Mouse (Mus musculus) forebrain, embryonic 14.5 days (tissue): ENCODE results near the gene Tiparp. TPM values are rescaled to one million over a fixed set of nuclear protein-coding genes. Genes with fewer than 3 reads are reported as not detected.

Experiments used
- ATAC-seq: fragments of 200-750 bp; cut with Nextera tagmentation; 2 replicates; pipeline ENCODE4 v1.8.0; 2017; ENCODE audit warnings: mild to moderate bottlenecking, moderate library complexity
- DNase-seq: peaks from one replicate; pipeline ENCODE4 v3.0.0-alpha.2; 2015; ENCODE audit warnings: low spot score
- H3K27ac ChIP-seq: fragments of 300-500 bp; sonication (generic); 2 replicates; pipeline ENCODE4 v1.5.1; 2014; ENCODE audit warnings: low read depth, mild to moderate bottlenecking, control low read depth, low read length, moderate library complexity
- H3K27me3 ChIP-seq: fragments of 300-500 bp; sonication (generic); replicated peaks from 2 replicates; pipeline ENCODE4 v1.6.1; 2014; ENCODE audit warnings: low read length, control low read depth, mixed read lengths; ENCODE audit not compliant: control insufficient read depth, insufficient read depth
- H3K36me3 ChIP-seq: fragments of 300-500 bp; sonication (generic); 2 replicates; pipeline ENCODE4 v1.6.1; 2014; ENCODE audit warnings: low read length, control low read depth; ENCODE audit not compliant: control insufficient read depth, insufficient read depth
- H3K4me1 ChIP-seq: fragments of 300-500 bp; sonication (generic); 2 replicates; pipeline ENCODE4 v1.6.1; 2014; ENCODE audit warnings: antibody characterized with exemption, low read length, control low read depth; ENCODE audit not compliant: control insufficient read depth, insufficient read depth
- H3K4me2 ChIP-seq: fragments of 300-500 bp; sonication (generic); 2 replicates; pipeline ENCODE4 v1.6.1; 2014; ENCODE audit warnings: mild to moderate bottlenecking, control low read depth, low read length
- H3K4me3 ChIP-seq: fragments of 300-500 bp; sonication (generic); 2 replicates; pipeline ENCODE4 v1.5.1; 2014; ENCODE audit warnings: low read depth, low read length, control low read depth
- H3K9ac ChIP-seq: fragments of 300-500 bp; sonication (generic); 2 replicates; pipeline ENCODE4 v1.6.1; 2014; ENCODE audit warnings: mild to moderate bottlenecking, low read length, control low read depth, moderate library complexity
- H3K9me3 ChIP-seq: fragments of 300-500 bp; sonication (generic); replicated peaks from 2 replicates; pipeline ENCODE4 v1.6.1; 2016; ENCODE audit warnings: low read length, control low read depth, mixed read lengths; ENCODE audit not compliant: control insufficient read depth
- WGBS: fragments of 180-500 bp; shearing (Covaris S2); extraction: QIAGEN DNeasy Blood & Tissue Kit; methylation state at CpG from one replicate; pipeline ENCODE4 v1.1.7; 2014; 5-methylcytosine and 5-hydroxymethylcytosine counted together
- polyA plus RNA-seq: library from polyadenylated mRNA; unstranded; fragments of >200 nt; fragmentation: Nextera tagmentation; extraction: Ambion mirVana; gene quantifications from 2 replicates; pipeline ENCODE4 v1.2.1, GENCODE M21; 2014

The Tiparp gene
- polyA plus RNA-seq, 1 experiment from 2014 or later, result 36.0 TPM

- H3K4me1 ChIP-seq, result peaks cover 3% of the 10 kb centered on the region; the same call in 1 of the 2 replicates
- ATAC-seq (no peak), DNase-seq (no peak)
- no peaks in the 10 kb centered on the region for H3K36me3 ChIP-seq
- H3K4me3 ChIP-seq, result no peak overlapping the region
- no peak overlapping the region for H3K4me2 ChIP-seq
- H3K27me3 ChIP-seq, result no peaks in the 10 kb centered on the region
- no peak overlapping the region for H3K27ac ChIP-seq
- no peak overlapping the region for H3K9ac ChIP-seq
- WGBS, result 78% methylated on average over 3 of the region's 3 CpGs
- H3K9me3 ChIP-seq, result no peaks in the 10 kb centered on the region
Observed at GRCm38 (mm10) chr3:65525731-65526130, 2.5 kb upstream of the Tiparp start.

- no peaks in the 10 kb centered on the region for H3K9me3 ChIP-seq
- 28% methylated on average over 3 of the region's 3 CpGs for WGBS
- ATAC-seq (no peak), DNase-seq (no peak)
- H3K27me3 ChIP-seq, result no peaks in the 10 kb centered on the region
- peak overlapping the region; percentile 94 for H3K9ac ChIP-seq
- peak overlapping the region; percentile 89 for H3K4me3 ChIP-seq
- peak overlapping the region; percentile 77 for H3K4me2 ChIP-seq
- H3K27ac ChIP-seq, result peak overlapping the region; percentile 99
- H3K36me3 ChIP-seq, result 0 out of 2 replicates have a peak, but pooled peaks cover 3% of the 10 kb centered on the region
- H3K4me1 ChIP-seq, result peaks cover 3% of the 10 kb centered on the region; the same call in 1 of the 2 replicates
Observed at GRCm38 (mm10) chr3:65527196-65527595, 1.0 kb upstream of the Tiparp start.

GRCm38 (mm10) chr3:65528614-65529470 is 632 bp downstream of the Tiparp start:
- peak overlapping the region; percentile 89 for H3K4me3 ChIP-seq
- peaks cover 7% of the 10 kb centered on the region; the same call in 1 of the 2 replicates for H3K36me3 ChIP-seq
- DNase-seq (peak; percentile 65), ATAC-seq (peak; percentile 65)
- peak overlapping the region; percentile 77 for H3K4me2 ChIP-seq
- WGBS, result under 1% methylated on average over 87 of the region's 97 CpGs
- peak overlapping the region; percentile 94 for H3K9ac ChIP-seq
- H3K9me3 ChIP-seq, result no peaks in the 10 kb centered on the region
- H3K27ac ChIP-seq, result peak overlapping the region; percentile 99
- peaks cover 5% of the 10 kb centered on the region; the same call in 1 of the 2 replicates for H3K4me1 ChIP-seq
- H3K27me3 ChIP-seq, result no peaks in the 10 kb centered on the region

GRCm38 (mm10) chr3:65529471-65530215 is 1.4 kb downstream of the Tiparp start:
- peak overlapping the region; percentile 77 for H3K4me2 ChIP-seq
- WGBS, result 1% methylated on average over 19 of the region's 19 CpGs
- no peaks in the 10 kb centered on the region for H3K27me3 ChIP-seq
- H3K36me3 ChIP-seq, result peaks cover 7% of the 10 kb centered on the region; the same call in 1 of the 2 replicates
- peak; percentile 93 for DNase-seq
- H3K9ac ChIP-seq, result peak overlapping the region; percentile 94
- peak overlapping the region; percentile 99 for H3K27ac ChIP-seq
- H3K4me3 ChIP-seq, result peak overlapping the region; percentile 89
- peak; percentile 15; the same call in 1 of the 2 replicates for ATAC-seq
- H3K4me1 ChIP-seq, result peaks cover 10% of the 10 kb centered on the region
- no peaks in the 10 kb centered on the region for H3K9me3 ChIP-seq

GRCm38 (mm10) chr3:65533014-65533413 is 4.8 kb downstream of the Tiparp start:
- DNase-seq (no peak), ATAC-seq (no peak)
- Histone ChIP-seq H3K4me3 (no peak overlapping the region), H3K4me1 (peaks cover 17% of the 10 kb centered on the region), H3K36me3 (peaks cover 7% of the 10 kb centered on the region; the same call in 1 of the 2 replicates), H3K9ac (no peak overlapping the region), H3K27me3 (no peaks in the 10 kb centered on the region), H3K27ac (no peak overlapping the region), H3K9me3 (no peaks in the 10 kb centered on the region), H3K4me2 (no peak overlapping the region)
- 85% methylated on average over 2 of the region's 2 CpGs for WGBS

GRCm38 (mm10) chr3:65533598-65533997 is 5.4 kb downstream of the Tiparp start:
- WGBS, result 55% methylated on average over 3 of the region's 3 CpGs
- DNase-seq, result peak; percentile 28

GRCm38 (mm10) chr3:65534488-65534887 is 6.3 kb downstream of the Tiparp start:
- no peaks in the 10 kb centered on the region for H3K27me3 ChIP-seq
- DNase-seq (no peak), ATAC-seq (no peak)
- no peak overlapping the region for H3K27ac ChIP-seq
- peaks cover 17% of the 10 kb centered on the region for H3K4me1 ChIP-seq
- peaks cover 7% of the 10 kb centered on the region; the same call in 1 of the 2 replicates for H3K36me3 ChIP-seq
- no peak overlapping the region for H3K9ac ChIP-seq
- H3K9me3 ChIP-seq, result no peaks in the 10 kb centered on the region
- H3K4me3 ChIP-seq, result no peak overlapping the region
- H3K4me2 ChIP-seq, result 0 out of 2 replicates have a peak overlapping the region, but pooled peaks have one; percentile 12
- WGBS, result 47% methylated on average over 2 of the region's 2 CpGs

More at GRCm38 (mm10) chr3:65533598-65533997, 5.4 kb downstream of the Tiparp start:
- Histone ChIP-seq H3K4me3 (no peak overlapping the region), H3K4me1 (peaks cover 17% of the 10 kb centered on the region), H3K9ac (no peak overlapping the region), H3K9me3 (no peaks in the 10 kb centered on the region), H3K27me3 (no peaks in the 10 kb centered on the region), H3K27ac (no peak overlapping the region), H3K36me3 (peaks cover 7% of the 10 kb centered on the region; the same call in 1 of the 2 replicates), H3K4me2 (0 out of 2 replicates have a peak overlapping the region, but pooled peaks have one; percentile 9)
- ATAC-seq, result no peak

- no peak overlapping the region for H3K4me2 ChIP-seq
- peaks cover 14% of the 10 kb centered on the region for H3K4me1 ChIP-seq
- DNase-seq, result no peak
- no peak overlapping the region for H3K4me3 ChIP-seq
- no peak for ATAC-seq
- no peaks in the 10 kb centered on the region for H3K27me3 ChIP-seq
- H3K9me3 ChIP-seq, result no peaks in the 10 kb centered on the region
- no peak overlapping the region for H3K27ac ChIP-seq
- H3K9ac ChIP-seq, result no peak overlapping the region
- H3K36me3 ChIP-seq, result peaks cover 7% of the 10 kb centered on the region; the same call in 1 of the 2 replicates
Observed at GRCm38 (mm10) chr3:65535087-65535761, 7.0 kb downstream of the Tiparp start.
